Mouse (Mus musculus): Measurements from ENCODE around the gene Gm20388.

- no peak for TF ChIP-seq CTCF (IDR thresholded peaks at IDR 0.05; ENCODE audit: low read depth)
- no peak for TF ChIP-seq EP300 (IDR thresholded peaks at IDR 0.05; ENCODE audit: low read depth)
Measured at GRCm38 (mm10) chr8:124394951-124395350, 4484.3 kb downstream of the Gm20388 start.
